Mouse (Mus musculus): ENCODE measurements around the gene Ppm1l. TPM values are rescaled to one million over a fixed set of nuclear protein-coding genes. Genes with fewer than 3 reads are reported as not detected.
A peak's percentile ranks its signal among the peaks of the same experiment; 100 is the strongest.

Gene Ppm1l
- polyA plus RNA-seq, 1 experiment from 2014 or later = 3.4 TPM

- Histone ChIP-seq H3K27ac (ENCODE audit: low read length) (no peak overlapping the region), H3K9ac (ENCODE audit: low read depth, low read length) (no peak overlapping the region), H3K36me3 (ENCODE audit: control insufficient read depth, insufficient read depth, low read length) (no peaks in the 10 kb centered on the region), H3K4me2 (ENCODE audit: low read depth, low read length) (no peak overlapping the region), H3K27me3 (replicated peaks; ENCODE audit: control insufficient read depth, insufficient read depth, low read length) (no peaks in the 10 kb centered on the region), H3K9me3 (ENCODE audit: control insufficient read depth, low read length) (no peaks in the 10 kb centered on the region), H3K4me1 (ENCODE audit: control insufficient read depth, insufficient read depth, low read length) (no peaks in the 10 kb centered on the region), H3K4me3 (ENCODE audit: low read length) (no peak overlapping the region)
- no peak for ATAC-seq
- 94% methylated on average over 6 of the region's 6 CpGs for WGBS
Observed at GRCm38 (mm10) chr3:69349973-69350372, 33.3 kb downstream of the Ppm1l start.

GRCm38 (mm10) chr3:69352194-69352593 is 35.5 kb downstream of the Ppm1l start:
- no peaks in the 10 kb centered on the region for H3K9me3 ChIP-seq (ENCODE audit: control insufficient read depth, low read length)
- no peak for ATAC-seq
- H3K4me3 ChIP-seq (ENCODE audit: low read length) = no peak overlapping the region
- WGBS = 82% methylated on average over 1 of the region's 1 CpGs
- no peak overlapping the region for H3K4me2 ChIP-seq (ENCODE audit: low read depth, low read length)
- H3K9ac ChIP-seq (ENCODE audit: low read depth, low read length) = no peak overlapping the region
- no peak overlapping the region for H3K27ac ChIP-seq (ENCODE audit: low read length)
- H3K36me3 ChIP-seq (ENCODE audit: control insufficient read depth, insufficient read depth, low read length) = no peaks in the 10 kb centered on the region
- no peaks in the 10 kb centered on the region for H3K4me1 ChIP-seq (ENCODE audit: control insufficient read depth, insufficient read depth, low read length)
- H3K27me3 ChIP-seq (replicated peaks; ENCODE audit: control insufficient read depth, insufficient read depth, low read length) = no peaks in the 10 kb centered on the region

GRCm38 (mm10) chr3:69354681-69355080 is 38.0 kb downstream of the Ppm1l start:
- Histone ChIP-seq H3K4me3 (ENCODE audit: low read length) (no peak overlapping the region), H3K4me1 (ENCODE audit: control insufficient read depth, insufficient read depth, low read length) (no peaks in the 10 kb centered on the region), H3K4me2 (ENCODE audit: low read depth, low read length) (no peak overlapping the region), H3K9me3 (ENCODE audit: control insufficient read depth, low read length) (no peaks in the 10 kb centered on the region), H3K27ac (ENCODE audit: low read length) (no peak overlapping the region), H3K36me3 (ENCODE audit: control insufficient read depth, insufficient read depth, low read length) (no peaks in the 10 kb centered on the region), H3K9ac (ENCODE audit: low read depth, low read length) (no peak overlapping the region), H3K27me3 (replicated peaks; ENCODE audit: control insufficient read depth, insufficient read depth, low read length) (no peaks in the 10 kb centered on the region)
- WGBS = 60% methylated on average over 2 of the region's 2 CpGs
- ATAC-seq = 0 out of 2 replicates have a peak, but pooled peaks have one; percentile 46

- Histone ChIP-seq H3K36me3 (ENCODE audit: control insufficient read depth, insufficient read depth, low read length) (no peaks in the 10 kb centered on the region), H3K27me3 (replicated peaks; ENCODE audit: control insufficient read depth, insufficient read depth, low read length) (no peaks in the 10 kb centered on the region), H3K4me3 (ENCODE audit: low read length) (no peak overlapping the region), H3K4me2 (ENCODE audit: low read depth, low read length) (no peak overlapping the region), H3K4me1 (ENCODE audit: control insufficient read depth, insufficient read depth, low read length) (no peaks in the 10 kb centered on the region), H3K9ac (ENCODE audit: low read depth, low read length) (no peak overlapping the region), H3K27ac (ENCODE audit: low read length) (no peak overlapping the region), H3K9me3 (ENCODE audit: control insufficient read depth, low read length) (no peaks in the 10 kb centered on the region)
- ATAC-seq = no peak
- 74% methylated on average over 7 of the region's 7 CpGs for WGBS
Observed at GRCm38 (mm10) chr3:69356078-69356665, 39.5 kb downstream of the Ppm1l start.

- Histone ChIP-seq H3K9me3 (ENCODE audit: control insufficient read depth, low read length) (no peaks in the 10 kb centered on the region), H3K36me3 (ENCODE audit: control insufficient read depth, insufficient read depth, low read length) (no peaks in the 10 kb centered on the region), H3K4me2 (ENCODE audit: low read depth, low read length) (no peak overlapping the region), H3K27me3 (replicated peaks; ENCODE audit: control insufficient read depth, insufficient read depth, low read length) (no peaks in the 10 kb centered on the region), H3K27ac (ENCODE audit: low read length) (no peak overlapping the region), H3K4me1 (ENCODE audit: control insufficient read depth, insufficient read depth, low read length) (no peaks in the 10 kb centered on the region), H3K4me3 (ENCODE audit: low read length) (no peak overlapping the region), H3K9ac (ENCODE audit: low read depth, low read length) (no peak overlapping the region)
- ATAC-seq = no peak
- WGBS = 79% methylated on average over 5 of the region's 5 CpGs
Observed at GRCm38 (mm10) chr3:69356781-69357180, 40.1 kb downstream of the Ppm1l start.

GRCm38 (mm10) chr3:69357897-69358619 is 41.4 kb downstream of the Ppm1l start:
- no peaks in the 10 kb centered on the region for H3K27me3 ChIP-seq (replicated peaks; ENCODE audit: control insufficient read depth, insufficient read depth, low read length)
- ATAC-seq = no peak
- H3K9ac ChIP-seq (ENCODE audit: low read depth, low read length) = no peak overlapping the region
- H3K4me3 ChIP-seq (ENCODE audit: low read length) = no peak overlapping the region
- no peak overlapping the region for H3K27ac ChIP-seq (ENCODE audit: low read length)
- H3K4me2 ChIP-seq (ENCODE audit: low read depth, low read length) = no peak overlapping the region
- H3K4me1 ChIP-seq (ENCODE audit: control insufficient read depth, insufficient read depth, low read length) = peaks cover 6% of the 10 kb centered on the region; the same call in 1 of the 2 replicates
- no peaks in the 10 kb centered on the region for H3K9me3 ChIP-seq (ENCODE audit: control insufficient read depth, low read length)
- WGBS = 85% methylated on average over 12 of the region's 12 CpGs
- no peaks in the 10 kb centered on the region for H3K36me3 ChIP-seq (ENCODE audit: control insufficient read depth, insufficient read depth, low read length)

GRCm38 (mm10) chr3:69358620-69358964 is 41.9 kb downstream of the Ppm1l start:
- H3K4me1 ChIP-seq (ENCODE audit: control insufficient read depth, insufficient read depth, low read length) = peaks cover 8% of the 10 kb centered on the region; the same call in 1 of the 2 replicates

GRCm38 (mm10) chr3:69360263-69360895 is 43.7 kb downstream of the Ppm1l start:
- Histone ChIP-seq H3K27ac (ENCODE audit: low read length) (no peak overlapping the region), H3K27me3 (replicated peaks; ENCODE audit: control insufficient read depth, insufficient read depth, low read length) (no peaks in the 10 kb centered on the region), H3K4me3 (ENCODE audit: low read length) (no peak overlapping the region), H3K9me3 (ENCODE audit: control insufficient read depth, low read length) (no peaks in the 10 kb centered on the region), H3K36me3 (ENCODE audit: control insufficient read depth, insufficient read depth, low read length) (no peaks in the 10 kb centered on the region), H3K4me2 (ENCODE audit: low read depth, low read length) (no peak overlapping the region), H3K4me1 (ENCODE audit: control insufficient read depth, insufficient read depth, low read length) (peaks cover 8% of the 10 kb centered on the region; the same call in 1 of the 2 replicates), H3K9ac (ENCODE audit: low read depth, low read length) (no peak overlapping the region)
- no peak for ATAC-seq
- WGBS = 54% methylated on average over 4 of the region's 4 CpGs

More at GRCm38 (mm10) chr3:69358620-69358964, 41.9 kb downstream of the Ppm1l start:
- H3K4me2 ChIP-seq (ENCODE audit: low read depth, low read length) = no peak overlapping the region
- WGBS = 97% methylated on average over 8 of the region's 8 CpGs
- H3K9me3 ChIP-seq (ENCODE audit: control insufficient read depth, low read length) = no peaks in the 10 kb centered on the region
- no peak overlapping the region for H3K4me3 ChIP-seq (ENCODE audit: low read length)
- no peak for ATAC-seq
- H3K27me3 ChIP-seq (replicated peaks; ENCODE audit: control insufficient read depth, insufficient read depth, low read length) = no peaks in the 10 kb centered on the region
- no peak overlapping the region for H3K9ac ChIP-seq (ENCODE audit: low read depth, low read length)
- no peak overlapping the region for H3K27ac ChIP-seq (ENCODE audit: low read length)
- no peaks in the 10 kb centered on the region for H3K36me3 ChIP-seq (ENCODE audit: control insufficient read depth, insufficient read depth, low read length)

- Histone ChIP-seq H3K4me2 (ENCODE audit: low read depth, low read length) (no peak overlapping the region), H3K27me3 (replicated peaks; ENCODE audit: control insufficient read depth, insufficient read depth, low read length) (no peaks in the 10 kb centered on the region), H3K4me1 (ENCODE audit: control insufficient read depth, insufficient read depth, low read length) (peaks cover 8% of the 10 kb centered on the region; the same call in 1 of the 2 replicates), H3K36me3 (ENCODE audit: control insufficient read depth, insufficient read depth, low read length) (no peaks in the 10 kb centered on the region), H3K4me3 (ENCODE audit: low read length) (no peak overlapping the region), H3K9me3 (ENCODE audit: control insufficient read depth, low read length) (no peaks in the 10 kb centered on the region), H3K9ac (ENCODE audit: low read depth, low read length) (no peak overlapping the region), H3K27ac (ENCODE audit: low read length) (no peak overlapping the region)
- 80% methylated on average over 13 of the region's 13 CpGs for WGBS
- no peak for ATAC-seq
Observed at GRCm38 (mm10) chr3:69361487-69362349, 45.1 kb downstream of the Ppm1l start.

Measured in intestine, embryonic 16.5 days (tissue).